Mouse (Mus musculus) embryonic fibroblast, embryonic 13.5 days (primary cell): ENCODE data around the gene Acvr2a.

Source experiments
- CTCF ChIP-seq: IDR thresholded peaks from 2 replicates; pipeline ENCODE4 v1.5.1; 2011; ENCODE audit warnings: mild to moderate bottlenecking, control low read depth, low read length, moderate library complexity, borderline replicate concordance; ENCODE audit not compliant: insufficient read depth
- POLR2A ChIP-seq: IDR thresholded peaks from 2 replicates; pipeline ENCODE4 v1.6.1; 2011; ENCODE audit warnings: low read depth, mild to moderate bottlenecking, control low read depth, low read length, moderate library complexity

DNA sequence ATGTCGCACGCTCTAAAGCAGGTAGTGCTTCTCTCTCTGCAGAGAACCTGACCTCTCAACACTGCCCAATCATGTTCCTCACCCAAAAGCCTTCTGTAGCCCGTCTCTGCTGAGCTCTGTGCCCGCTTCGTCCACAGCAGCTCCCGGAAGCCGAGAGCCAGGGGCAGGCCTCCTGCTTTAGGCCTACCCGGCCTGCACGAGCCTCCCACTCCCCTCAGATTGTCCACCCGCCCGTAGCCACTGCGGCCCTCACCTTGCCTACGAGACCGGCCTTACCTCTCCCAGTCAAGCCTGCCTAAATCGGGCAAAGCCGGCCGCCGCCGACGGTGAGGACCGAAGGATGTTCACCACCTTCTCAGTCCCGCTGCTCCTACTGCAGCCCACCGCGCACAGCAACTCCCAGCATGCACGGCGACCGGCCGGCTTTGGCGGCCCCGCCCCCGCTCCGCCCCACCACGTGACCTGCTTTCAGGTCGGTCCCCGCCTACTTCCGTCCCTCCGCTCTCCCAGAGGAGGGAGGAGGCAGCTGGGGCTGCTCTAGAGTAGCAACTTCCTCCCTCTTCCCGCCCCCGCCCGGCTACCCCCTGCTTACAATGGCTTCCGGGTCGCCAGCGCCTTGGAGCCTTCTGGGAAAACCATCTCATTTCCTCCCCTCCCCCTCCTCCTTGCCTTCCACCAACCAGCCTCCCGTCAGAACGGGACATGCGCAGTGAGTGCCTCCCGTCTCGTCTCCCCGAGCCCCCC is 135.1 kb downstream of the Acvr2a start, which contains the start of gene Mbd5:
- peak; percentile 95 for TF ChIP-seq POLR2A
- no peak for TF ChIP-seq CTCF
